Mouse (Mus musculus) lung, adult 2 months (tissue): ENCODE data around the gene Tmem207.

Experiments
- CTCF ChIP-seq: fragments of 200-500 bp; IDR thresholded peaks from 2 replicates; pipeline ENCODE4 v1.5.1; 2011; ENCODE audit warnings: mild to moderate bottlenecking, low read length, control low read depth; ENCODE audit not compliant: insufficient read depth
- POLR2A ChIP-seq: fragments of 200-500 bp; IDR thresholded peaks from 2 replicates; pipeline ENCODE4 v1.6.1; 2011; ENCODE audit warnings: low read depth, mild to moderate bottlenecking, control low read depth, low read length, borderline replicate concordance; ENCODE audit errors: extremely low read depth

- TF ChIP-seq POLR2A: no peak
- no peak for TF ChIP-seq CTCF
Observed at GRCm38 (mm10) chr16:26466535-26466934, 60.0 kb downstream of the Tmem207 start.
